Mouse (Mus musculus) spleen, adult 2 months (tissue): ENCODE data around the gene Clip3.

Experiments used
- CTCF ChIP-seq: fragments of 200-500 bp; IDR thresholded peaks from 2 replicates; pipeline ENCODE4 v1.5.1; 2011; ENCODE audit warnings: mild to moderate bottlenecking, inconsistent platforms; ENCODE audit not compliant: insufficient read depth, insufficient read length, insufficient replicate concordance; ENCODE audit errors: extremely low read depth
- POLR2A ChIP-seq: fragments of 200-500 bp; IDR thresholded peaks from 2 replicates; pipeline ENCODE4 v1.6.1; 2011; ENCODE audit warnings: low read depth, low read length, inconsistent platforms

GRCm38 (mm10) chr7:30327140-30327539, 35.6 kb downstream of the Clip3 start:
- TF ChIP-seq POLR2A (no peak), CTCF (no peak)
